Mouse (Mus musculus) CH12.LX (cell line): Measurements from ENCODE around the gene Slc9a3r1. TPM values are rescaled to one million over a fixed set of nuclear protein-coding genes. Genes with fewer than 3 reads are reported as not detected.

Experiments used
- DNase-seq: peaks from one replicate; pipeline ENCODE4 v3.0.0-alpha.2; 2013; ENCODE audit errors: extremely low read depth
- H3K27ac ChIP-seq: 2 replicates; pipeline ENCODE4 v1.5.1; 2012; ENCODE audit warnings: low read depth, mild to moderate bottlenecking, control low read depth, moderate library complexity; ENCODE audit not compliant: insufficient read depth
- H3K27me3 ChIP-seq: replicated peaks from 2 replicates; pipeline ENCODE3; 2012; ENCODE audit warnings: inconsistent platforms
- H3K36me3 ChIP-seq, 2 experiments: replicated peaks in 1 of 2; 2 replicates each; pipeline versions ENCODE3 to v1.6.1; 2012; ENCODE audit warnings: inconsistent platforms in 1 of 2, low read length in 1 of 2, mild to moderate bottlenecking in 1 of 2, mixed read lengths in 1 of 2, moderate library complexity in 1 of 2; ENCODE audit not compliant: control insufficient read depth in 1 of 2, insufficient read depth in 1 of 2
- H3K4me1 ChIP-seq, 2 experiments: 2 replicates each; pipeline ENCODE4 v1.6.1; 2012; ENCODE audit warnings: inconsistent platforms in 1 of 2, moderate library complexity in 1 of 2; ENCODE audit not compliant: insufficient read depth in 2 of 2, control insufficient read depth in 1 of 2
- H3K4me2 ChIP-seq: 2 replicates; pipeline ENCODE4 v1.6.1; 2012; ENCODE audit warnings: low read depth, mild to moderate bottlenecking, control low read depth; ENCODE audit not compliant: poor library complexity, insufficient read depth, severe bottlenecking
- H3K4me3 ChIP-seq, 3 experiments: fragments of 150-350 bp in 1 of 3; sonication (generic) in 1 of 3; replicated peaks in 1 of 3; 2 replicates each; pipeline versions ENCODE3 to v1.5.1; 2011 to 2012; ENCODE audit warnings: low read depth in 2 of 3, low read length in 2 of 3, mild to moderate bottlenecking in 2 of 3, moderate library complexity in 2 of 3, control low read depth in 1 of 3, improper control_type of control experiment in 1 of 3, inconsistent platforms in 1 of 3, mixed read lengths in 1 of 3; ENCODE audit not compliant: poor library complexity in 1 of 3
- H3K79me2 ChIP-seq: replicated peaks from 2 replicates; pipeline ENCODE4 v1.6.1; 2012; ENCODE audit warnings: mild to moderate bottlenecking, moderate library complexity; ENCODE audit not compliant: control insufficient read depth, poor library complexity, insufficient read depth, severe bottlenecking; ENCODE audit errors: extremely low read depth
- H3K9ac ChIP-seq: 2 replicates; pipeline ENCODE4 v1.6.1; 2012; ENCODE audit warnings: low read depth, mild to moderate bottlenecking, control low read depth, moderate library complexity; ENCODE audit not compliant: insufficient read depth
- H3K9me3 ChIP-seq: replicated peaks from 2 replicates; pipeline ENCODE3; 2012; ENCODE audit warnings: low read length, inconsistent platforms, mixed read lengths
- BHLHE40 ChIP-seq: IDR thresholded peaks from 2 replicates; pipeline ENCODE4 v1.6.1; 2011; ENCODE audit warnings: mild to moderate bottlenecking, low read depth, low read length, improper control_type of control experiment
- CHD1 ChIP-seq: IDR thresholded peaks from 2 replicates; pipeline ENCODE4 v1.6.1; 2012; ENCODE audit warnings: low read depth, low read length, improper control_type of control experiment, inconsistent platforms
- CHD2 ChIP-seq: IDR thresholded peaks from 2 replicates; pipeline ENCODE4 v1.6.1; 2011; ENCODE audit warnings: low read length, improper control_type of control experiment
- CTCF ChIP-seq, 2 experiments: IDR thresholded peaks in 1 of 2; conservative IDR thresholded peaks in 1 of 2; 2 replicates each; pipeline ENCODE4 v1.5.1; 2011 to 2012; ENCODE audit warnings: low read depth in 2 of 2, low read length in 2 of 2, improper control_type of control experiment in 1 of 2, inconsistent platforms in 1 of 2, mild to moderate bottlenecking in 1 of 2, moderate library complexity in 1 of 2
- ELF1 ChIP-seq: IDR thresholded peaks from 2 replicates; pipeline ENCODE4 v1.6.1; 2014; ENCODE audit warnings: low read depth, mild to moderate bottlenecking, inconsistent platforms, low read length, improper control_type of control experiment
- EP300 ChIP-seq: IDR thresholded peaks from 2 replicates; pipeline ENCODE4 v1.6.1; 2011; ENCODE audit warnings: low read length, improper control_type of control experiment
- ETS1 ChIP-seq: conservative IDR thresholded peaks from 2 replicates; pipeline ENCODE4 v1.6.1; 2012; ENCODE audit warnings: low read depth, mild to moderate bottlenecking, inconsistent platforms, low read length, improper control_type of control experiment, moderate library complexity
- GABPA ChIP-seq: IDR thresholded peaks from 2 replicates; pipeline ENCODE4 v1.6.1; 2012; ENCODE audit warnings: low read depth, low read length, improper control_type of control experiment, inconsistent platforms; ENCODE audit not compliant: insufficient replicate concordance
- HCFC1 ChIP-seq: IDR thresholded peaks from 2 replicates; pipeline ENCODE4 v1.6.1; 2012; ENCODE audit warnings: low read depth, mild to moderate bottlenecking, inconsistent platforms, low read length, improper control_type of control experiment
- IRF4 ChIP-seq: IDR thresholded peaks from 2 replicates; pipeline ENCODE4 v1.6.1; 2014; ENCODE audit warnings: low read depth, mild to moderate bottlenecking, inconsistent platforms, low read length, improper control_type of control experiment
- JUN ChIP-seq: IDR thresholded peaks from 2 replicates; pipeline ENCODE4 v1.6.1; 2011; ENCODE audit warnings: low read depth, mild to moderate bottlenecking, low read length, improper control_type of control experiment, moderate library complexity; ENCODE audit not compliant: insufficient read depth
- JUND ChIP-seq: conservative IDR thresholded peaks from 2 replicates; pipeline ENCODE4 v1.6.1; 2011; ENCODE audit warnings: low read depth, low read length, improper control_type of control experiment
- KAT2A ChIP-seq: IDR thresholded peaks from 2 replicates; pipeline ENCODE4 v1.6.1; 2012; ENCODE audit warnings: low read length, improper control_type of control experiment, inconsistent platforms; ENCODE audit not compliant: insufficient replicate concordance
- MAX ChIP-seq: IDR thresholded peaks from 2 replicates; pipeline ENCODE4 v1.6.1; 2011; ENCODE audit warnings: low read length, improper control_type of control experiment
- MAZ ChIP-seq: IDR thresholded peaks from 2 replicates; pipeline ENCODE4 v1.6.1; 2012; ENCODE audit warnings: low read depth, mild to moderate bottlenecking, inconsistent platforms, low read length, improper control_type of control experiment, moderate library complexity
- MEF2A ChIP-seq: IDR thresholded peaks from 2 replicates; pipeline ENCODE4 v1.6.1; 2014; ENCODE audit warnings: low read depth, mild to moderate bottlenecking, inconsistent platforms, low read length, improper control_type of control experiment, borderline replicate concordance
- MXI1 ChIP-seq: IDR thresholded peaks from 2 replicates; pipeline ENCODE4 v1.6.1; 2011; ENCODE audit warnings: mild to moderate bottlenecking, low read depth, low read length, improper control_type of control experiment
- MYC ChIP-seq: IDR thresholded peaks from 2 replicates; pipeline ENCODE4 v1.6.1; 2011; ENCODE audit warnings: low read depth, mild to moderate bottlenecking, improper control_type of control experiment, low read length
- NELFE ChIP-seq: IDR thresholded peaks from 2 replicates; pipeline ENCODE4 v1.6.1; 2011; ENCODE audit warnings: low read depth, low read length, improper control_type of control experiment
- NRF1 ChIP-seq: IDR thresholded peaks from 2 replicates; pipeline ENCODE4 v1.6.1; 2014; ENCODE audit warnings: low read depth, mild to moderate bottlenecking, inconsistent platforms, low read length, improper control_type of control experiment, moderate library complexity
- PAX5 ChIP-seq: IDR thresholded peaks from 2 replicates; pipeline ENCODE4 v1.6.1; 2012; ENCODE audit warnings: low read length, inconsistent platforms, mixed read lengths
- POLR2A ChIP-seq: IDR thresholded peaks from 2 replicates; pipeline ENCODE4 v1.6.1; 2011; ENCODE audit warnings: low read depth, mild to moderate bottlenecking, improper control_type of control experiment, low read length
- RAD21 ChIP-seq: IDR thresholded peaks from 2 replicates; pipeline ENCODE4 v1.6.1; 2011; ENCODE audit warnings: low read depth, mild to moderate bottlenecking, low read length, improper control_type of control experiment, moderate library complexity
- RCOR1 ChIP-seq: conservative IDR thresholded peaks from 2 replicates; pipeline ENCODE4 v1.6.1; 2012; ENCODE audit warnings: low read depth, mild to moderate bottlenecking, inconsistent platforms, low read length, improper control_type of control experiment
- SIN3A ChIP-seq: IDR thresholded peaks from 2 replicates; pipeline ENCODE4 v1.6.1; 2012; ENCODE audit warnings: low read length, improper control_type of control experiment, inconsistent platforms
- SMC3 ChIP-seq: IDR thresholded peaks from 2 replicates; pipeline ENCODE4 v1.6.1; 2011; ENCODE audit warnings: low read depth, low read length, improper control_type of control experiment
- TBP ChIP-seq: conservative IDR thresholded peaks from 2 replicates; pipeline ENCODE4 v1.6.1; 2011; ENCODE audit warnings: low read depth, low read length, improper control_type of control experiment
- TCF12 ChIP-seq: IDR thresholded peaks from 2 replicates; pipeline ENCODE4 v1.6.1; 2014; ENCODE audit warnings: low read depth, mild to moderate bottlenecking, inconsistent platforms, low read length, improper control_type of control experiment
- UBTF ChIP-seq: IDR thresholded peaks from 2 replicates; pipeline ENCODE4 v1.6.1; 2012; ENCODE audit warnings: low read depth, mild to moderate bottlenecking, inconsistent platforms, low read length, improper control_type of control experiment, moderate library complexity
- USF2 ChIP-seq: conservative IDR thresholded peaks from 2 replicates; pipeline ENCODE4 v1.6.1; 2011; ENCODE audit warnings: low read depth, low read length, improper control_type of control experiment
- ZC3H11A ChIP-seq: IDR thresholded peaks from 2 replicates; pipeline ENCODE4 v1.6.1; 2012; ENCODE audit warnings: low read depth, mild to moderate bottlenecking, inconsistent platforms, low read length, improper control_type of control experiment
- ZMIZ1 ChIP-seq: IDR thresholded peaks from 2 replicates; pipeline ENCODE4 v1.6.1; 2012; ENCODE audit warnings: low read depth, mild to moderate bottlenecking, inconsistent platforms, low read length, improper control_type of control experiment
- ZNF384 ChIP-seq: IDR thresholded peaks from 2 replicates; pipeline ENCODE4 v1.6.1; 2012; ENCODE audit warnings: low read depth, low read length, improper control_type of control experiment, inconsistent platforms
- dilution Hi-C: fragments of 300-500 bp; cut with MboI; formaldehyde crosslinking; loops from 2 replicates; pipeline ENCODE4 v1.14.3; 2020; ENCODE audit warnings: low sequenced_read_pairs; ENCODE audit not compliant: extremely low pct_unique_long_range_greater_than_20kb, extremely low pct_ligation_motif_present
- in situ Hi-C: fragments of 300-500 bp; cut with MboI; formaldehyde crosslinking; loops from 3 replicates; pipeline ENCODE4 v1.14.3; 2019; ENCODE audit warnings: low sequenced_read_pairs, low pct_ligation_motif_present, low pct_unique_long_range_greater_than_20kb, mixed read lengths
- polyA plus RNA-seq: library from polyadenylated mRNA; unstranded; fragments of >175 nt; gene quantifications from 2 replicates; pipeline ENCODE4 v1.2.1, GENCODE M21; 2012; ENCODE audit warnings: low read depth; ENCODE audit not compliant: insufficient read length
- total RNA-seq, 2 experiments: library from RNA; depleted of rRNA; stranded (reverse); fragments of 300-350 nt in 1 of 2; fragments of >200 nt in 1 of 2; gene quantifications; 2 replicates each; pipeline ENCODE4 v1.2.3; 2012 to 2014

Slc9a3r1 gene
- total and polyA plus RNA-seq, 3 experiments: 51.9 to 69.0 (median 63.7) TPM

DNA sequence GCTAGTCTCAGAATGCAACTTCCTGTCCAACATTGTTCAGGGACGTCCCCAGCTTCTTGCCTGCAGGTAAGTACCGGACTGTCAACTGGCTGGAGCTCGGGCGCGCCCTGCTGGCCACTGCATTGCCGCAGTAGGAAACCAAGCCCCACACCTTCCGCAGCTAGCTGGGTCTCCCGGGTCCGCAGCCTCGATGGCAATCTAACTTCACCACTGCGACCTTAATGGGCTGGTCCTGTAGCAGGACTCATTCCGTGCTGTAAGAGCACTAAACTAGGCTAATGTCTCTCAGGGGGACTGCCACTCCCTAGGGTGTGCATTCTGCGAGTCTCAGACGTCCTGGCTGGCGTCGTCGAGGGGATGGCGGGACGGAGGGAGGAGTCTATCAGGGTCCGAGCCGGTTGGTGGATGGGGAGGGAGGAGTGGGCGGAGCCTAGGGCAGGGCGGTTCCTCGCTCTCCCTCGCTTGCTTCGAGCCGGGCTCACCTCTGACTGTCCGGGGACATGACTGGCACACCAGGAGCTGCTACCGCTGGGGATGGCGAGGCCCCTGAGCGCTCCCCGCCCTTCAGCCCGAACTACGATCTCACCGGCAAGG is 9.3 kb upstream of the Slc9a3r1 start:
- H3K27me3 ChIP-seq: peaks cover 13% of the 10 kb centered on the region
- H3K79me2 ChIP-seq: no peaks in the 10 kb centered on the region
- in situ Hi-C loops (no loop called here), dilution Hi-C loops (no loop called here)
- peak overlapping the region; percentile 30; the same call in 1 of the 2 replicates for H3K9ac ChIP-seq
- peak; percentile 96 for DNase-seq
- H3K9me3 ChIP-seq: peaks cover 16% of the 10 kb centered on the region
- TF ChIP-seq CHD2 (no peak), NELFE (peak; percentile 68), ELF1 (peak; percentile 85), SIN3A (peak; percentile 60; the same call in 1 of the 2 replicates), MAX (peak; percentile 83), ZMIZ1 (peak; percentile 64; the same call in 1 of the 2 replicates), TCF12 (peak; percentile 62), JUN (no peak; the same call in 1 of the 2 replicates), RAD21 (no peak; the same call in none of the 2 replicates), MYC (0 out of 2 replicates have a peak, but pooled peaks have one; percentile 61), UBTF (0 out of 2 replicates have a peak, but pooled peaks have one; percentile 53), IRF4 (peak; percentile 88), PAX5 (no peak), BHLHE40 (peak; percentile 39), HCFC1 (peak; percentile 62; the same call in 1 of the 2 replicates), ZC3H11A (peak; percentile 99), KAT2A (0 out of 2 replicates have a peak, but pooled peaks have one; percentile 11), POLR2A (peak; percentile 75), NRF1 (peak; percentile 46; the same call in 1 of the 2 replicates), EP300 (peak; percentile 45; the same call in 1 of the 2 replicates), SMC3 (peak; percentile 100), CTCF (conservative IDR thresholded peaks at IDR 0.05 in 1 of 2, IDR thresholded peaks at IDR 0.05 in 1 of 2; ENCODE audit: low read depth in 2 of 2, low read length in 2 of 2) (peak; percentile 72 to 100), GABPA (no peak), TBP (no peak), ETS1 (peak; percentile 51; the same call in 1 of the 2 replicates), RCOR1 (peak; percentile 82; the same call in 1 of the 2 replicates), MEF2A (peak; percentile 89), MXI1 (peak; percentile 75), CHD1 (no peak), MAZ (peak; percentile 39; the same call in 1 of the 2 replicates), ZNF384 (no peak), USF2 (no peak), JUND (peak; percentile 37; the same call in 1 of the 2 replicates)
- H3K4me3 ChIP-seq: peak overlapping the region; percentile 25 to 57 (median 55)
- no peaks in the 10 kb centered on the region for H3K36me3 ChIP-seq
- H3K4me1 ChIP-seq: peaks cover 40 to 66% of the 10 kb centered on the region in 2 experiments
- H3K27ac ChIP-seq: peak overlapping the region; percentile 56
- peak overlapping the region; percentile 55 for H3K4me2 ChIP-seq
